In genomic region chr5:139798168-139798900, GRCm38 (mm10) we compare ENCODE assay signal across 8 mouse cellular contexts. TPM values are rescaled to one million over a fixed set of nuclear protein-coding genes. Genes with fewer than 3 reads are reported as not detected.
DNase-seq lines count a peak whose midpoint lies in the region; ATAC-seq and TF ChIP-seq lines count a peak whose summit lies in the region.
"Had no signal": no experiment of that assay in that cellular context is flagged by ENCODE, and none has a peak within 500 bp of the region (broad histone marks: within the 10 kb centered on the region; RNA-seq: fewer than 3 reads in every experiment).

No protein-coding gene starts in this region.

- ATAC-seq in midbrain, embryonic 11.5 days (ENCODE audit: low FRiP score), result no peak

- peak overlapping the region; percentile 40 for H3K27ac ChIP-seq in testis, adult 2 months (ENCODE audit: control insufficient read depth, insufficient read depth, low read depth, low read length)
- H3K27ac ChIP-seq in hindbrain, embryonic 10.5 days, result peak overlapping the region; percentile 88
- peak overlapping the region; percentile 89 for H3K27ac ChIP-seq in midbrain, embryonic 11.5 days (ENCODE audit: low read depth, low read length)
- H3K27ac ChIP-seq: macrophage had no signal

- WGBS in hindbrain, embryonic 10.5 days, result 39% methylated on average over 12 of the region's 12 CpGs
- WGBS in midbrain, embryonic 11.5 days, result 43% methylated on average over 12 of the region's 12 CpGs

- TF ChIP-seq CTCF in testis, adult 2 months (IDR thresholded peaks at IDR 0.05; ENCODE audit: control insufficient read depth, insufficient read depth, insufficient replicate concordance, low read depth, low read length), result no peak

- H3K27me3 ChIP-seq in testis, adult 2 months (ENCODE audit: control insufficient read depth, insufficient read depth, low read length), result no peaks in the 10 kb centered on the region
- peaks cover 60% of the 10 kb centered on the region for H3K27me3 ChIP-seq in hindbrain, embryonic 10.5 days (ENCODE audit: insufficient read depth, poor library complexity, severe bottlenecking)
- H3K27me3 ChIP-seq in midbrain, embryonic 11.5 days (ENCODE audit: control insufficient read depth, insufficient read depth, low read length), result no peaks in the 10 kb centered on the region

- H3K4me2 ChIP-seq in midbrain, embryonic 11.5 days, result peak overlapping the region; percentile 47

- peaks cover 11% of the 10 kb centered on the region for H3K4me1 ChIP-seq in testis, adult 2 months (ENCODE audit: control insufficient read depth, insufficient read depth, low read length)
- H3K4me1 ChIP-seq in hindbrain, embryonic 10.5 days (replicated peaks), result peaks cover 67% of the 10 kb centered on the region
- H3K4me1 ChIP-seq in midbrain, embryonic 11.5 days (ENCODE audit: control insufficient read depth, insufficient read depth, low read length), result peaks cover 23% of the 10 kb centered on the region

- no peak for DNase-seq in testis, postnatal 10 days (ENCODE audit: low spot score)
- no peak for DNase-seq in hindbrain, embryonic 10.5 days (ENCODE audit: low spot score)
- no peak for DNase-seq in midbrain, embryonic 11.5 days (ENCODE audit: low spot score, missing footprints)
- no peak for DNase-seq in ovary, adult 18-20 months (ENCODE audit: low spot score)
- DNase-seq in left cerebral cortex, adult 18-20 months (ENCODE audit: low spot score in 2 of 2), result no peak
- DNase-seq in spleen, postnatal 36 days (ENCODE audit: low spot score in 2 of 2), result no peak

- no peak overlapping the region for H3K4me3 ChIP-seq in testis, adult 2 months (ENCODE audit: control insufficient read depth, low read depth, low read length)
- H3K4me3 ChIP-seq in hindbrain, embryonic 10.5 days, result peak overlapping the region; percentile 44
- H3K4me3 ChIP-seq in midbrain, embryonic 11.5 days (ENCODE audit: low read depth, low read length), result no peak overlapping the region; the same call in none of the 2 replicates

- no peak for TF ChIP-seq POLR2A in testis, adult 2 months (IDR thresholded peaks at IDR 0.05; ENCODE audit: control insufficient read depth, low read depth, low read length)

- no peaks in the 10 kb centered on the region for H3K36me3 ChIP-seq in testis, adult 2 months (ENCODE audit: control insufficient read depth, insufficient read depth, low read length)
- H3K36me3 ChIP-seq in hindbrain, embryonic 10.5 days, result peaks cover 28% of the 10 kb centered on the region
- H3K36me3 ChIP-seq in midbrain, embryonic 11.5 days (ENCODE audit: control insufficient read depth, insufficient read depth, low read length), result peaks cover 3% of the 10 kb centered on the region; the same call in 1 of the 2 replicates

- peak overlapping the region; percentile 61 for H3K9ac ChIP-seq in midbrain, embryonic 11.5 days (ENCODE audit: low read length)

- H3K9me3 ChIP-seq in hindbrain, embryonic 10.5 days, result no peaks in the 10 kb centered on the region
- H3K9me3 ChIP-seq in midbrain, embryonic 11.5 days (ENCODE audit: control insufficient read depth, low read length), result no peaks in the 10 kb centered on the region

RNA-seq across cellular contexts. Expression of gene Mafk, which starts 7.0 kb away (rescaled TPM):
- 10.8 and 14.5 TPM in 2 replicates for polyA plus RNA-seq in testis, adult 2 months (2012; rRNA removed)
- 9.9 and 10.1 TPM in 2 replicates for polyA plus RNA-seq in hindbrain, embryonic 10.5 days (2016; fragmentation: Nextera tagmentation; extraction: Ambion mirVana)
- polyA plus RNA-seq in midbrain, embryonic 11.5 days (2014; fragmentation: Nextera tagmentation; extraction: Ambion mirVana), result 5.0 and 5.1 TPM in 2 replicates
- total RNA-seq in left cerebral cortex, adult 18-20 months (2021), result 1 to 10 TPM; 8.9 to 9.2 TPM

RNA-seq across cellular contexts. Expression of gene Tmem184a, which starts 21.4 kb away (rescaled TPM):
- polyA plus RNA-seq in testis, adult 2 months (2012; rRNA removed), result 138 and 204 TPM in 2 replicates
- 1.5 and 1.8 TPM in 2 replicates for polyA plus RNA-seq in hindbrain, embryonic 10.5 days (2016; fragmentation: Nextera tagmentation; extraction: Ambion mirVana)
- polyA plus RNA-seq in midbrain, embryonic 11.5 days (2014; fragmentation: Nextera tagmentation; extraction: Ambion mirVana), result 0.60 and 0.86 TPM in 2 replicates
- under 1 TPM; 0.35 to 0.53 TPM for total RNA-seq in left cerebral cortex, adult 18-20 months (2021)
- polyA plus RNA-seq: macrophage had no signal

RNA-seq across cellular contexts. Expression of gene Ints1, which starts 22.9 kb away (rescaled TPM):
- polyA plus RNA-seq in testis, adult 2 months (2012; rRNA removed), result 33.9 and 36.4 TPM in 2 replicates
- polyA plus RNA-seq in hindbrain, embryonic 10.5 days (2016; fragmentation: Nextera tagmentation; extraction: Ambion mirVana), result 34.8 and 39.0 TPM in 2 replicates
- 23.8 and 26.3 TPM in 2 replicates for polyA plus RNA-seq in midbrain, embryonic 11.5 days (2014; fragmentation: Nextera tagmentation; extraction: Ambion mirVana)
- 100 to 1,000 TPM in 1 of 2 experiments, 10 to 100 TPM in 1; 96.3 to 103 TPM for total RNA-seq in left cerebral cortex, adult 18-20 months (2021)

RNA-seq across cellular contexts. Expression of gene Gm26938, which starts 27.9 kb away (rescaled TPM):
- not detected in 2 replicates for polyA plus RNA-seq in testis, adult 2 months (2012; rRNA removed)
- polyA plus RNA-seq in hindbrain, embryonic 10.5 days (2016; fragmentation: Nextera tagmentation; extraction: Ambion mirVana), result not detected in 2 replicates
- polyA plus RNA-seq in midbrain, embryonic 11.5 days (2014; fragmentation: Nextera tagmentation; extraction: Ambion mirVana), result not detected in 2 replicates
- total RNA-seq in left cerebral cortex, adult 18-20 months (2021), result not detected
- polyA plus RNA-seq: macrophage had no signal

RNA-seq across cellular contexts. Expression of gene Psmg3, which starts 28.4 kb away (rescaled TPM):
- polyA plus RNA-seq in testis, adult 2 months (2012; rRNA removed), result 9.9 and 11.0 TPM in 2 replicates
- polyA plus RNA-seq in hindbrain, embryonic 10.5 days (2016; fragmentation: Nextera tagmentation; extraction: Ambion mirVana), result 97.5 and 97.7 TPM in 2 replicates
- 72.2 and 81.2 TPM in 2 replicates for polyA plus RNA-seq in midbrain, embryonic 11.5 days (2014; fragmentation: Nextera tagmentation; extraction: Ambion mirVana)
- 10 to 100 TPM; 19.3 TPM for total RNA-seq in left cerebral cortex, adult 18-20 months (2021)

Comparison
In these comparisons a context has a peak if more than half of its experiments do, and no peak if none do; other contexts are left out.
1. RNA of gene Tmem184a, which starts 21.4 kb away (polyA plus RNA-seq): 138 to 204 TPM in testis, adult 2 months; 1.5 to 1.8 TPM in hindbrain, embryonic 10.5 days and 0.60 to 0.86 TPM in midbrain, embryonic 11.5 days; every median in the first group is over 10 times any median in the second.
2. Peak in every context shown above with its lines, with median percentiles within 50 percentile points of each other: H3K27ac ChIP-seq.